Mouse (Mus musculus): ENCODE measurements around the gene Btbd35f3. TPM values are rescaled to one million over a fixed set of nuclear protein-coding genes. Genes with fewer than 3 reads are reported as not detected.
"Not testable (repeated sequence)": the region's sequence is repeated elsewhere in the genome, so short reads cannot be mapped to it uniquely, and the experiment has no call there.

Gene Btbd35f3
- total RNA-seq (2014; fragmentation: Nextera tagmentation) (not detected in 2 replicates), total RNA-seq (2017) (not detected in 2 replicates)

GRCm38 (mm10) chrX:4037374-4037773, at the start of gene Btbd35f3:
TSS of gene Btbd35f3 (plus strand) at chrX:4037674.
- not testable (repeated sequence) for ATAC-seq (replicated peaks; ENCODE audit: poor library complexity, severe bottlenecking)

Other genes with a start within 250 kb of the Btbd35f3 start
- gene Btbd35f16, start 80.7 kb upstream of the Btbd35f3 start, total RNA-seq (2014; fragmentation: Nextera tagmentation): not detected in 2 replicates
- not detected in 2 replicates for gene Btbd35f16, start 80.7 kb upstream of the Btbd35f3 start, total RNA-seq (2017)
- not detected in 2 replicates for gene Btbd35f28, start 158.9 kb downstream of the Btbd35f3 start, total RNA-seq (2014; fragmentation: Nextera tagmentation)
- not detected in 2 replicates for gene Btbd35f28, start 158.9 kb downstream of the Btbd35f3 start, total RNA-seq (2017)

Measured in granulocyte monocyte progenitor cell, adult 5-6 weeks (primary cell).